Mouse (Mus musculus) thymus, postnatal 14 days (tissue): ENCODE measurements around the gene Lsamp.

Source experiments
- DNase-seq: peaks from one replicate; pipeline ENCODE4 v3.0.0; 2021

The Lsamp gene

GRCm38 (mm10) chr16:42123826-42124225 lies 2139.7 kb downstream of the Lsamp start:
- no peak for DNase-seq

- DNase-seq: no peak
Observed at GRCm38 (mm10) chr16:42126061-42126460, 2141.9 kb downstream of the Lsamp start.

GRCm38 (mm10) chr16:42147164-42147563 lies 2163.0 kb downstream of the Lsamp start:
- no peak for DNase-seq

GRCm38 (mm10) chr16:42149216-42149942 lies 2165.2 kb downstream of the Lsamp start:
- no peak for DNase-seq

- no peak for DNase-seq
Observed at GRCm38 (mm10) chr16:42152640-42153039, 2168.5 kb downstream of the Lsamp start.

GRCm38 (mm10) chr16:42157816-42158215 lies 2173.7 kb downstream of the Lsamp start:
- DNase-seq: no peak

GRCm38 (mm10) chr16:42164941-42165340 lies 2180.8 kb downstream of the Lsamp start:
- peak; percentile 78 for DNase-seq

- no peak for DNase-seq
Observed at GRCm38 (mm10) chr16:42168292-42168691, 2184.1 kb downstream of the Lsamp start.

GRCm38 (mm10) chr16:42169447-42170140 lies 2185.4 kb downstream of the Lsamp start:
- peak; percentile 78 for DNase-seq

GRCm38 (mm10) chr16:42172476-42172875 lies 2188.3 kb downstream of the Lsamp start:
- DNase-seq: peak; percentile 81

GRCm38 (mm10) chr16:42178866-42179265 lies 2194.7 kb downstream of the Lsamp start:
- DNase-seq: no peak

GRCm38 (mm10) chr16:42180025-42180424 lies 2195.9 kb downstream of the Lsamp start:
- no peak for DNase-seq

GRCm38 (mm10) chr16:42180473-42180872 lies 2196.3 kb downstream of the Lsamp start:
- DNase-seq: no peak

- DNase-seq: peak; percentile 55
Observed at GRCm38 (mm10) chr16:42189431-42190081, 2205.4 kb downstream of the Lsamp start.

GRCm38 (mm10) chr16:42190114-42191045 lies 2206.2 kb downstream of the Lsamp start:
- peak; percentile 93 for DNase-seq
